Mouse (Mus musculus) urinary bladder, postnatal 25 days (tissue): ENCODE measurements around the gene Zmym6.
A peak's percentile ranks its signal among the peaks of the same experiment; 100 is the strongest.
"Not testable (repeated sequence)": the region's sequence is repeated elsewhere in the genome, so short reads cannot be mapped to it uniquely, and the experiment has no call there.

Source experiments
- DNase-seq: peaks from one replicate; pipeline ENCODE4 v3.0.0; 2022; ENCODE audit warnings: low spot score

Gene Zmym6

GRCm38 (mm10) chr4:127076875-127077548 lies at the start of gene Zmym6:
Gene Zmym6, plus strand, starts transcription at chr4:127077383.
- DNase-seq, result peak; percentile 93

- no peak for DNase-seq
These were observed 40.0 kb upstream of the Zmym6 start for GRCm38 (mm10) chr4:127037158-127037557.

- no peak for DNase-seq
These were observed 39.0 kb upstream of the Zmym6 start for GRCm38 (mm10) chr4:127037908-127038827.

- DNase-seq, result no peak
These were observed 38.3 kb upstream of the Zmym6 start for GRCm38 (mm10) chr4:127038828-127039349.

- no peak for DNase-seq
These were observed 37.2 kb upstream of the Zmym6 start for GRCm38 (mm10) chr4:127039871-127040483.

GRCm38 (mm10) chr4:127043540-127043939 lies 33.6 kb upstream of the Zmym6 start:
- no peak for DNase-seq

- no peak for DNase-seq
These were observed 26.1 kb upstream of the Zmym6 start for GRCm38 (mm10) chr4:127051121-127051520.

GRCm38 (mm10) chr4:127053071-127053470 lies 24.1 kb upstream of the Zmym6 start:
- DNase-seq, result no peak

GRCm38 (mm10) chr4:127054522-127055198 lies 22.5 kb upstream of the Zmym6 start:
- no peak for DNase-seq

- DNase-seq, result peak; percentile 91
These were observed 16.4 kb upstream of the Zmym6 start, which contains the start of gene Zmym1 for GRCm38 (mm10) chr4:127060585-127061290. Gene Zmym1, minus strand, starts transcription at chr4:127061152.

- no peak for DNase-seq
These were observed 13.1 kb upstream of the Zmym6 start for GRCm38 (mm10) chr4:127064051-127064450.

GRCm38 (mm10) chr4:127074915-127075314 lies 2.3 kb upstream of the Zmym6 start:
- no peak for DNase-seq

- no peak for DNase-seq
These were observed 3.6 kb downstream of the Zmym6 start for GRCm38 (mm10) chr4:127080806-127081205.

- no peak for DNase-seq
These were observed 5.9 kb downstream of the Zmym6 start for GRCm38 (mm10) chr4:127083131-127083530.

- no peak for DNase-seq
These were observed 8.6 kb downstream of the Zmym6 start for GRCm38 (mm10) chr4:127085761-127086160.

- no peak for DNase-seq
These were observed 14.0 kb downstream of the Zmym6 start for GRCm38 (mm10) chr4:127091188-127091587.

GRCm38 (mm10) chr4:127095090-127095489 lies 17.9 kb downstream of the Zmym6 start:
- DNase-seq, result no peak

- not testable (repeated sequence) for DNase-seq
These were observed 22.4 kb downstream of the Zmym6 start for GRCm38 (mm10) chr4:127099552-127099951.

- no peak for DNase-seq
These were observed 30.4 kb downstream of the Zmym6 start for GRCm38 (mm10) chr4:127107566-127107965.

GRCm38 (mm10) chr4:127110570-127110969 lies 33.4 kb downstream of the Zmym6 start:
- DNase-seq, result no peak

GRCm38 (mm10) chr4:127123391-127123790 lies 46.2 kb downstream of the Zmym6 start, which contains the start of gene Tmem35b:
Gene Tmem35b, plus strand, starts transcription at chr4:127123691.
- DNase-seq, result no peak
